Mouse (Mus musculus): Measurements from ENCODE around the gene Agtr1b. TPM values are rescaled to one million over a fixed set of nuclear protein-coding genes. Genes with fewer than 3 reads are reported as not detected.

The Agtr1b gene
- polyA plus RNA-seq, 1 experiment from 2014 or later: not detected

DNA sequence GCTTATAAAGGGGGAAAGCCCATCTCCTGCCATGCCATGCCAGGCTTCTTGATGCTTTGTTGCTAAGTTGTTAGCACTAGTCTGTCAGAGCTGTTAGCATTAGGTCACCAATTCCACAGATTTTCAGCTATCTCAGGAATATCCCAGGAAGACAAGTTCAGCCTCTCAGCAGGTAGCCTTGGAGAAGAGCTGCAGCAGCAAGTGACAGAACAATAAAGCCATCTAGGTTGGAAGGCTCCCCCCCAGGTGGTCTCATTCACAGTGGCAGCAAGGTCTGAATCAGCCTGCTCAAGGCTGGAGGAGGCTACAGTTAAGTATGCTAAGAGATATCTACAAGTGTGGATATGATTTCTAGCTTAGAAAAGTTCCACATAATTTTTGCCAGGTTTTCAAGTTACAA is 75.6 kb downstream of the Agtr1b start:
- H3K27ac ChIP-seq: no peak overlapping the region
- ATAC-seq (ENCODE audit: insufficient number of reproducible peaks, insufficient read depth, low FRiP score, low TSS enrichment, low read depth): no peak

DNA sequence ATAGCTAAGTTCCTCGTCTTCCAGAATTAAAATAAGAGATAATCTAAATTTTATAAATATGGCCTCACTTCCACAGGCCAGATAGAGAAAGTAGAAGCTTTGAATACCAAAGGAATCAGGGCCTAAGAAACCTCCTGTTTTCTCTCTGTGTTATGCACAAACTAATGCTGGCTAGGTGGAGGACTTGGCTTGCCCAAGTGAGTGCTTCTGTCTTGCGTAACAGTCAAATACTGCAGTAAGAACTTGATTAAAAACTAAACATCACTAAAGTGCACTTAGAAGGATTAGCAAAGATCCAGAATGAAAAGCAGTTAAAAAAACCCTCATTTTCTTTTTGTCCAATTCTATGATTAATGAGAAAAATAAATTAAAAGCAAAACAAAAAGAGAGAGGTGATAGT is 78.2 kb downstream of the Agtr1b start:
- no peaks in the 10 kb centered on the region; the same call in 1 of the 2 replicates for H3K9me3 ChIP-seq
- ATAC-seq (ENCODE audit: insufficient number of reproducible peaks, insufficient read depth, low FRiP score, low TSS enrichment, low read depth): no peak
- no peak overlapping the region for H3K9ac ChIP-seq (replicated peaks)
- H3K36me3 ChIP-seq: no peaks in the 10 kb centered on the region
- H3K4me2 ChIP-seq: no peak overlapping the region
- H3K27ac ChIP-seq: no peak overlapping the region
- no peaks in the 10 kb centered on the region for H3K4me1 ChIP-seq (replicated peaks)
- no peak overlapping the region for H3K4me3 ChIP-seq (replicated peaks)
- H3K27me3 ChIP-seq: no peaks in the 10 kb centered on the region
- 85% methylated on average over 2 of the region's 2 CpGs for WGBS

More for the DNA sequence above, 75.6 kb downstream of the Agtr1b start:
- Histone ChIP-seq H3K27me3 (no peaks in the 10 kb centered on the region), H3K4me1 (replicated peaks) (no peaks in the 10 kb centered on the region), H3K4me2 (no peak overlapping the region), H3K9ac (replicated peaks) (no peak overlapping the region), H3K9me3 (no peaks in the 10 kb centered on the region; the same call in 1 of the 2 replicates), H3K4me3 (replicated peaks) (no peak overlapping the region), H3K36me3 (no peaks in the 10 kb centered on the region)

DNA sequence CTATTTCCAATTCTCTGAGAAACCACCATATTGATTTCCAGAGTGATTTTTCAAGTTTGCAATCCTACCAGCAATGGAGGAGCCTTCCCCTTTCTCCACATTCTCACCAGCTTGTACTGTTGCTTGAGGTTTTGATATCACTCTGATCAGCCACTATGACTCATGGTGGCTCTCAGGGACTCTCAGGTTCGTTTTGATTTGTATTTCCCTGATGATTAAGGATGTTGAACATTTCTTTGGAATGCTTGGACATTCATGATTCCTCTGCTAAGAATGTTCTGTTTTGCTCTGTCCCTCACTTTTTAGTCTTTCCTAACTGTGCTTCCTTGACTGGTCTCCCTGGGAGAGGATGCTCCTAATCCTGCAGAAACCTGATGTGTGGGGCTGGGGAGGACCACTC is 85.2 kb downstream of the Agtr1b start:
- Histone ChIP-seq H3K9ac (replicated peaks) (no peak overlapping the region), H3K27me3 (no peaks in the 10 kb centered on the region), H3K27ac (no peak overlapping the region), H3K4me3 (replicated peaks) (no peak overlapping the region), H3K4me1 (replicated peaks) (no peaks in the 10 kb centered on the region), H3K9me3 (no peaks in the 10 kb centered on the region), H3K36me3 (no peaks in the 10 kb centered on the region), H3K4me2 (no peak overlapping the region)
- ATAC-seq (ENCODE audit: insufficient number of reproducible peaks, insufficient read depth, low FRiP score, low TSS enrichment, low read depth): no peak
- WGBS: 76% methylated on average over 1 of the region's 1 CpGs

- H3K4me3 ChIP-seq (replicated peaks): no peak within 1 kb of the TSS
- H3K36me3 ChIP-seq: no peaks in the 10 kb centered on the region
- no peaks in the 10 kb centered on the region for H3K27me3 ChIP-seq
- no peaks in the 10 kb centered on the region; the same call in 1 of the 2 replicates for H3K4me1 ChIP-seq (replicated peaks)
- WGBS: 84% methylated on average over 3 of the region's 3 CpGs
- no peak within 1 kb of the TSS for H3K4me2 ChIP-seq
- H3K27ac ChIP-seq: no peak within 1 kb of the TSS
- no peaks in the 10 kb centered on the region for H3K9me3 ChIP-seq
- no peak within 1 kb of the TSS for H3K9ac ChIP-seq (replicated peaks)
- ATAC-seq (ENCODE audit: insufficient number of reproducible peaks, insufficient read depth, low FRiP score, low TSS enrichment, low read depth): no peak
These were observed 91.3 kb downstream of the Agtr1b start, which contains the start of gene Cpb1 for GRCm38 (mm10) chr3:20275633-20276032. Gene Cpb1, minus strand, starts transcription at chr3:20275733.

Other genes with a start within 250 kb of the Agtr1b start
- gene Gyg, start 211.9 kb downstream of the Agtr1b start, polyA plus RNA-seq (2016; fragmentation: Nextera tagmentation; extraction: Ambion mirVana): 33.6 and 34.9 TPM in 2 replicates
- gene Cpa3, start 125.0 kb downstream of the Agtr1b start, polyA plus RNA-seq (2016; fragmentation: Nextera tagmentation; extraction: Ambion mirVana): 2.0 and 4.0 TPM in 2 replicates
- gene Cpb1, start 91.4 kb downstream of the Agtr1b start, polyA plus RNA-seq (2016; fragmentation: Nextera tagmentation; extraction: Ambion mirVana): not detected in 2 replicates